Mouse (Mus musculus): Measurements from ENCODE around the gene Tesmin.

The Tesmin gene

DNA sequence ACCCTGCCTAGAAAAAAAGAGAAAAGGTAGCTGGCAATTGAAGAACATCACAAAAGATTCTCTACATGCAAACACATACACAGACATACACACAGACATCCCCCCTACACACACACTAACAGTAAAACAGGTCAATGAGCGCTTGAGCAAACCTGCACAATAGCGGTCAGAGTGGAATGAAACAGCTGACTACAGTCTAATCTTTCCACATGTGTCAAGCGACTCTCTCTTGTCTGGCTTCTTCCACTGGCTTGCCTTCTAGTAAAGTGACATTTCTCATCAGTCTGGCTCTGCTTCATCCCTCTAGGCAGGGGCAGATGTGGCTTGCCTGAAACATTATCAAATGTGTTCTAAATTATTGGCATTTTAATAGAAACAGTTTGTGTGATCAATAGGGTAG, 5.6 kb downstream of the Tesmin start:
- DNase-seq, result no peak

DNA sequence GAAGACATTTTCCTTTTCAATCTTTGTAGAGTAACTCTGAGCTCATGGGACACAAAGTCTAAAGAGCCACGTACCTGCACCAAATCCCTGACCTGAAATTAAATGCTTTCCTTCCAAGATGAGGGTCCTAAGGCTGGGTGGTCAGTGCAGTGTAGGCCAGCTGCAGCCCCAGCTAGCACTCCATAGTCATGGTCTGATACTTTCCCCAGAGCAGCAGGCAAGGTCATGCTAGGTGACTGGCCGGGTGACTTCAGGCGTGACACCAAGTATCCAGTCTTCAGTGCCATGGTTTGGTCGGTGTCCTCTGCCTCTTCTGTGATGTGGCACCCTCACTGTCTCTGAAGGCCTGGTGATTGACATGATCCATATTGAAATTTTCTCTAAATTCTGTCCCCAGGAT, 11.4 kb downstream of the Tesmin start:
- DNase-seq, result no peak

DNA sequence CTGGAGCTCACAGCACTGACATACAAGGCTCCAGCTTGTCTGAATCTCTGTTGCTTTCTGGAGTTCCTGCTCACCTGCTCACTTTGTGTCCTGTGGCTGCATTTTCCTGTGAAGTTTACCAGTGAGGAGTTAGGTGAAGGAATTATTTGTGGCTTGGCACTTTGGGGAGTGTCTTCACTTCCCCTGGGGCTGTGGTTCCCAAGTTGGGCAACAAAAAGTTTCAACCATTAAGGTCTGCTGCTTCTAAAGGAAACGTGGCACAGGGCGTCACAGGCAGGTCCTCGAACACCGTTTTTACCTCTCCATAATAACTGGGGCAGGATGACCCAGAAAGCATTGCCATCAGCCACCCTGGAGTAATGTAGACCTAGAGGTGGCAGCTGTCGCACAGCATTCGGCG, 12.8 kb downstream of the Tesmin start:
- DNase-seq, result no peak

DNA sequence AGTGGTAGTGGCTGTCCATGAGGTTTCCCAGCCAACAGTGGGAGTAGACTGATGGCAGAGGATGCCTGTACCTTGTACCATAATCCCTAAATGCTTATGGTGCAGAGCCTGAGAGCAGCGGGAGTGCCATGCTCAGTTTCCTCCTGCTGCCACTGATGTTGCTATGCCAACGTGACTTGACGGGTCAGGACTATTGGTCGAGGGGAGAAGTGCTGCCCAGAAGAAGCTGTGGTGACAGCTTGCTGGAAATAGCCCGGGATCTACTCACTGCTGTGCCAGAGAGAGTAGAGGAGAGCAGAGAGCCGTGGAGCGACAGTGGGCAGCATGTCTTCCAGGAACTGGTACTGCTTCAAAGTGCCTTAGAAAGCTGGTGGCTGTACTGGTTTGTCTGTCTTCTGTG, 13.3 kb downstream of the Tesmin start:
- DNase-seq, result no peak

DNA sequence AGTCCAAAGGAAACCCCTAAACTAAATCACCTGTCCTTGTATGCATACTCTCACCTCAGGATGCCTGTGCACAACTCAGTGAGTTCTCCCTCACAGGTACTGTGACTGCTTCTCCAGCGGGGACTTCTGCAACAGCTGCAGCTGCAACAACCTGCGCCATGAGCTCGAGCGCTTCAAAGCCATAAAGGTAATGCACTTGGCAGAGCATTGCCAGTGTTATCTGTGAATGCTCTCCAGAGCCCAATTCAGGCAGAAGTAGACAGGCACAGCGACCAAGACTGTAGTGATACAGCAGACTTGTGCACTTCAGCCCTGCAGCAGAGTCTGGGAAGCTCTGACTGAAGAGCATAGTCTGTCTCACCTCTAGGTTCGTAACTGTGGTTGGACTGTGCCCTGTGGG, 13.7 kb downstream of the Tesmin start:
- DNase-seq, result no peak

DNA sequence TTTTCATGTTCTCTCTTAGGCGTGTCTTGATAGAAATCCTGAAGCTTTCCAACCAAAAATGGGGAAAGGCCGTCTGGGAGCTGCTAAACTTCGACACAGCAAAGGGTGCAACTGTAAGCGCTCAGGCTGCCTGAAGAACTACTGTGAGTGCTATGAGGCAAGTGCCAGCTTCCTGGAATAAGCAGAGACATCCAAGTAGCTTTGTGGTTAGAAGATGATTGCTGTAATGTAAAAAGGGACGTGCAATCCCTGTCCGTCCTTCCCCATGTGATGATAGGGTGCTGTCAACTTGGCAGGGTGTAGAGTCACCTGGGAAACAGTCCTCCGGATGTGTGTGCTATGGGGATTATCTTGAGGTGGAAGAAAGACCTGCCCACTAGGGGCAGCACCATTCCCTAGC, 15.4 kb downstream of the Tesmin start:
- DNase-seq, result no peak

DNA sequence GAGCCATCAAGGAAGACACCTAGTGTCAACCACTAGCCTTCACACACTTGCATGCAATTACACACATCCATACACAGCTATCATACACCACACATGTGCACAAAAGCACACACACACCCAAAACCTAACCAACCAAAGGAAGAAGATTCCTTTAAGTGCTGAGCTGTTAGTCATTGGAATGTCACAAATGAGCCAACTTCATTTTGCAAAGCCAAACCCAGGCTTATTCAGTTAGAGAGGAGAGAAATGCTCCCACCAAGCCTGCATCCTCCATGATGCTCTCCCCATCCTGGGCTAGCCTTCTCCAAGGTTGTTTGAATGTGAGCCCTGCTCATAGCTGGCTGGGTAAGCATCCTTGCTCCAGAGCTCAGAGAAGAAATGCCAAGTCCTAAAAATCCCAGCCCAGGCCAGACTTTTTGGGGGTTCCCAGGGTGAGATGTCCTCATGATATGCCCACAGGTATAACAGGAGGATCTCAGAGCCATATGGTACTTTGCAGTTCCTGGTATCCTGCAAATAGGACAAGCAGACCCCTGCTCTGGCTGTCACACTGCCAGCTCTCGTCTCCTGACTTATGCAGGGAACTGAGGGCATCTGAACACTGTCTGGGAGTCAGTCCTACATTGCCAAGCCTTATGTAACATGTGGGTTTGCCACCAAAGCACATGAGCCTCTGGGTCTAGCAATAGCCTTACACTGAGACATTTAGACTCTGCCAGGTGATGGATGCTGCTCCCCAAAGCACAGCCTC, 17.0 kb downstream of the Tesmin start:
- no peak for DNase-seq

DNA sequence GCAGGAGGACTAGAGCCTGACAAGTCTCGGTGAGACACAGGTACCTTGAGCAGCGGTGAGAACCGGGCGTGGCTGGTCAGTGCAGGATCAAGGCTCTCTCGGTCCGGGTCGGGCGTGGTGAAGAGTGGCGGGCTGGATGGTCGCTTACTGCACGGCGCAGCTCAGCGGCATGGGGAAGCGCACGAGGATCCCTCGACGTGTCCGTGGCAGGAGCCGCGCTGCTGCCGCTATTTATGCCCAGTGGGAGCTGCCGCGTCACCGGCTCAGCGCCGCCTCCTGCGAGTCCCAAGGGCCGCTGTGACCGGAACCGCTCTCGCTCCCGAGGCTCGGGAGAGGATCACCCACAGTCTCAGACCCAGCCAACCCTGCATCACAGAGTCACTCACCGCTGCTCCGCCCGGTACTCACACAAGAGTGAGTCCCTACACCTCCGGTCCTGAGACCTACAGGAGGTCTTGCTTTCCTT, 25.6 kb downstream of the Tesmin start, which contains the start of gene Gal:
Gene Gal (minus strand): TSS at position 277 of the 466 bp plus-strand sequence.
- DNase-seq, result no peak

DNA sequence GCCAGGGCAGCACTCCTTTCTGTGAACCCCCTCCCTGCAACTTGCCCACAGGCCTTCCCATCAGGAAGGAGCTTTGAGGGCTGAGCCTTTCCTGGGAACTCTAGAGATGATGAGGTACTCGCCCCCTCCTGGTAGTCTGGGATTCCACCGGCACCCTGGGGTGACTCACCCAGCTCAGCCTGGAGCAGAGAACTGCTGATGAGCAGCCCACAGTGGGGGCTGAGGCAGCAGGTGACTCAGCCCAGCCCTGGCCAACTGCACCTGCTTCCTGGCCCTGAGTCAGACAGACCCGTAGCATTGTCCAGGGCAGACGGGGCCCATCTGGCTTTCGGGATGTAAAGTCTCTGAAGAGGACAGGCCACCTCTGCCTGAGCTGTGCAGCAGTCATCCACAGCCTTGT, 30.6 kb downstream of the Tesmin start:
- DNase-seq, result no peak

DNA sequence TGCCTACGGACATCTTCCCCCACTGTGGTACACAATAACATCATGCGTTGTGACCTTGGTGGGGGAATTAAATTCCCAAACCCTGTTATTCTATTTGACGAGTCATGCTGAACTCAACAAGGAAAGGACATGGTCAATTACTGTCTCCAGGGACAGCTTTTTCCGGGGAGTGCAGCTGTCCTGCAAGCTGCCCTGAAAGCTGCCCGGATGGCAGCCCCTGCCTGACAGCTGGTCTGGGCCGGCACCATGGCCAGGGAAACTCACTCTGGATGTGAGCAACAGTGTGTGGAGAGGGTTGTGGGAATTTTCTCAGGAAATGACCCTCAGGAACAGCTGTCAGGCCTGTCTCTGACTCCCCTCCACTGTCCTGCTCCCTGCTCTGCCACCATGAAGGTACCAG, 33.8 kb downstream of the Tesmin start:
- DNase-seq, result no peak

DNA sequence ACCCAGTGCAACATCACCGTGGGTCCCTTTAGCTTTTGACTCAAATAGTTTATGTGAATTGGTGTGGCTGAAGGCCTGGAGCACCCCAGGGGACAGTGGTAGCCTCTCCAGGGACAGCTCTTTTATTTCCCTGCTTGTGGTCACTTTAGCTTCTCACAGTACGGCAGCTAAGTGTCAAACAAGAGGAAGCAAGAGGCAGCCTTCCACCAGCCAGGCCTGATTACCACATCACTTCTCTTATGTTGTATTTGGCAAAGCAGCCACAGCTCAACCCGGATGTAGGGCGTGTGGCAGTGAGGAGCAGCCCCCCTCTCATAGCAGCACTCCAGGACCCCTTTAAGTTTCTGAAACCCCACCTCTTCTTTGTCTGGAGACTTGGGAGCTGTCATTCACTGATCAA, 34.3 kb downstream of the Tesmin start:
- no peak for DNase-seq

DNA sequence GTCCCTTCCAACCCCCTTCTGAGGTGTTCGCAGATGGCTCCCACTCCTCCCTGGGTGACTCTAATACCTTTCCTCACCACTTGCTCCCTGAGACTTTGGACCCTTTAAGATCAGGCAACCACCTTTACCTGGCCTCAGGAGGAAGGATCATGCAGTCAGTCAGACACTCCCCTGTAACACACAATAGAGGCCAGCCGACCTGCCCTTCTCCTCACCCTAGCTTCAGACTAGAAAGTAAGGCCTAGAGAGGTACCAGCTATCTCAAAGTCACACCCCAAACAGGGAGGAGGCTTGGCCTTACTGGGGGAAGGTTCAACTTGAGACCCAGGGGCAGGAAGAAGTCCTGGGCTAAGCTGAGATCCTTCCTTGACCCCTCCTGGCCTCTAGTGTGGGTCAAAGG, 35.6 kb downstream of the Tesmin start:
- DNase-seq, result no peak

DNA sequence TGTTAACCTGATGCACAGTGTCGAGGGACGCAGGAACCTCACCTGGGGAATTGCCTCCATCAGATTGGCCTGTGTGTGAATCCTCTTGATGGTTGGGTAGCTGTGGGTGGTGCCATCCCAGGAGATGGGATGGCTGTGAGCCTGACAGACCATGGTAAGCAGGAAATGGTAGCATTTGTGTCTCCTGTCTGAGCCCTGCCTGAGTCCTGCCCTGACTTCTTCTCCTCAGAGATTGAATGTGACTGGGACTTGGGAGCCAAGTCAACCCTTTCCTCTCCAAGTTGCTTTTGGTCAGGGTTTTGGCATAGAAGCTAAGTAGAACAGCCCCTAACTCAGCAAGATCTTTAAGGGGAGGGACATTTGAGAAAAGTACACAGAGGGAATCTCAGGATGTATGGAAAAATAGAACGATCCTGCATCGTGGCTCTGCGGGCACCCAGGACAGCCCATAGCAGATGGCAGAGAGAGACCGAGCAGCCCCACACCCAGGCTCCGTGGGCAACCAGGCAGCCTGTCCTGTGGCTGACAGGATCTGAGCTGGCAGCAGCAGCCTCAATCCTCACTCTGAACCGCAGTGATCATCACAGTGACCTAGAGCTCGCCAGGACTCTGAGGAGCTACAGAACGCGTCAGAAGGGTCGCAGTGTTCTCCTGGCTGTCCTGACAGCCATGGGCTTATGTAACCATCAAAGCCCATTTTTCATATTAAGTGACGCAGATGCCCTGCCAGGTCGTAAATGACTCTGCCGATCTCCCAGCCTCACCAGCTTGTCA, 39.6 kb downstream of the Tesmin start:
- DNase-seq, result no peak

DNA sequence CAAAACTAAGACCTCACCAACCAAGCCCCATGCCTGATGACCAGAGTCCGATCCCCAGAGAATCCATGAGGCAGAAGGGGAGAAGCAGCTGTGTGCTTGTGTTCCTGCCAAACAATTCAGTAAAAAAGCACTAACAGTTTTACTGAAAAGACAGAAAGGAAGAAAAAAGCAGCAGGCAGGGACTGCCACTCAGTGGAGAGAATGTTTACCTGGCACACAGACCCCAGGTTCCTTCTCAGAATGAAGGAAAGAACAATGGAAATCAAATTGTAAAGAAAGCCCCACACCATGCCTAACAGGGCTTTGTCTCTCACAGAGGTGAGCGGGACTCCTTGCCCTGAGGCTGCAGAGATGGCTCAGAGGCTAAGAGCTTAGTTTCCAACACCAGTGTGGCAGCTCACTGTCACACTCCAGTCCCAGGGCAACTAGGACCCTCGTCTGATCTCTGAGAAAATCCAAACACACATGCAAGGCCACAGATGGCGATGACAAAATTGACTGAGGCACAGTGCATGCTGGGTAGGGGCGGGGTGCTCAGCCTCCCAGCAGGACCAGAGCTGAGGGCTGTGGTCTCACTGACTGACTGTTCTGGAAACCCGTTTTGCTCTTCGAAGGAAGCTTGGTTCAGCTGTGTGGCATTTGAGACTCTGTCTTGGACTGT, 40.6 kb downstream of the Tesmin start:
- DNase-seq, result no peak

DNA sequence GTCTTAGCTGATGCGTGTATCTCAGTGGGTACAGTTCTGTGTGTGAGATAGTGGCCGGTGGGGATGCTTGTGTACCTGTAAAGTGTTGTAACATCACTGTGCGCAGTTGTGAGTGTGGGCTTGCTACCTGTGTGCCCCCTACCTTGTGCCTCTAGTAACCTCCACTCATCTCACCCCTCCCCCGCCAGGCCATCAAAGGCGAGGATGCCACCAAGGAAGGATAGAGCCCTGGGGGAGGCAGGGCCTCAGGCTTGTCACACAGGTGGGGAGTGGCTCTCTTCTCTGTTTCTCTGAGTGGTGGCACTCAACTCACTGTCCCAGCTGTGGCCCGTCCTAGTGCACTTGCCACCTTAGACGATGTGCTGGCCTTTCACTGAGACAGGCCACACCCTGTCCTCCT, 42.4 kb downstream of the Tesmin start:
- no peak for DNase-seq

DNA sequence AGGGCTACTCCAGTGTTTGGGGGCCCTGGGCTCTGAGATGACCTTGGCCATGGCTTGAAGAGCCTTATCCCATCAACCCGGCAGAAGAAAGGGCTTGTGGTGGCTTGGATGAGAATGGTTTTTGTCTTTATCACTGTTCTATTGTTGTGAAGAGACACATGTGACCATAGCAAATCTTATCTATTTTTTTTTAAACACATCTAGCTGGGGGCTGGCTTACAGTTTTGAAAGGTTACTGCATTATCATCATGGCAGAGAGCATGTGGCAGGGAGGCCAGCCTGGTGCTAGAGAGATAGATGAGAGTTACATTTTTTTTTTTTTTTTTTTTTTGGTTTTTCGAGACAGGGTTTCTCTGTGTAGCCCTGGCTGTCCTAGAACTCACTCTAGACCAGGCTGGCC, 43.3 kb downstream of the Tesmin start:
- DNase-seq, result no peak

DNA sequence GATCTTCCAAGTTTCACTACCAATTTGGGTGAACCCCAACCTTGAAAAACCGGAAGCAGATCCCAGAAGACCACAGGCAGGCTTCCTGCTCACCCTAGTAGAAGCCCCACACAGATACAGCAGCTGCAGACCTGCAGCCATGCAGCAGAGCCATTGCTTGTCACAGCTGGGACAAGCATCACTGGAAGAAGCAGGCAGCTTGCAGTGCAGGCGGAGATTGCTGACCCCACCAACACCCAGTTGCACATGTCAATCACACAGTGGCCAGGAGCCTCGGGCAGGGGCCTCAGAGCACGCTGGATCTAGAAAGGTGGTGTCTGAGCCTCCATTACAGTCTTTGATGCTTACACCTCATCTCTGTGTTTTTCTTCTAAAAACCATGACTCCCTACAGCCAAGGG, 45.5 kb downstream of the Tesmin start:
- DNase-seq, result no peak

DNA sequence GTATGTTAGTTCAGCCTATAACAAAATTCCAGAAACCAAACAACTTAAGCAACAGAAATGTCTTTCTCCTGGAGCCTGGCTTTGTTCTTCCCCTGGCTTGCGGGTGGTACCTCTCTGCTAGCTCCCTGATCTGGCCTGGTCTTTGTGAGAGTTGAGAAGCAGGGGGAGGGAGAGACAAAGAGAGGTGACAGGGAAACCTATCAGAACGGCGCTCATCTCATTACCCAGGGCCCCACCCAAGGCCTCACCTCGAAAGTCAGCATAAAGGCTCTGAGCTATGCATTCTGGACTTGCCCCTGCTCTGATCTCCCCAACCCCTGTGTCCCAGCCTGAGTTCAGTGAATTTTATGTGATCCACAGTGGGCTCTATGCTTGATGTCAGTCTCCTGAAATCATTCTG, 46.0 kb downstream of the Tesmin start:
- no peak for DNase-seq

DNA sequence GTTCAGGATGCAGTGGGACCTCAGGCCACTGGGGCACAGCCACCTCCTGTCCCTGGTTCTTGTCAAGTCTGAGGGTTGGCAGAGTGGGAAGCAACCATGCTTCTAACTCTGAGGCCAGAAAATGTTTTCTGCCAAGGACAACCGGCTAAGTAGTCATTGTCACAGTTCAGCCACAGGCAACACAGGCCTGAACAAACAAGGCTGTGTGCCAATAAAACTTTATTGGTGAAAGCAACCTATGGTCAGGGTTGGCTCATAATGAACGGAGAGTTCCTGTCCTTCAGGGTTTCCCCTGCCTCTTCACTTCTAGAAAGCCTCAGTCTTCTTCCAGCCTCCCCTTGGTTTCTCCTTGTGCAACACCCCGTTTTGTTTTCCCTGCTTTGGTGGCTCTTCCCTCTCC, 47.2 kb downstream of the Tesmin start:
- no peak for DNase-seq

DNA sequence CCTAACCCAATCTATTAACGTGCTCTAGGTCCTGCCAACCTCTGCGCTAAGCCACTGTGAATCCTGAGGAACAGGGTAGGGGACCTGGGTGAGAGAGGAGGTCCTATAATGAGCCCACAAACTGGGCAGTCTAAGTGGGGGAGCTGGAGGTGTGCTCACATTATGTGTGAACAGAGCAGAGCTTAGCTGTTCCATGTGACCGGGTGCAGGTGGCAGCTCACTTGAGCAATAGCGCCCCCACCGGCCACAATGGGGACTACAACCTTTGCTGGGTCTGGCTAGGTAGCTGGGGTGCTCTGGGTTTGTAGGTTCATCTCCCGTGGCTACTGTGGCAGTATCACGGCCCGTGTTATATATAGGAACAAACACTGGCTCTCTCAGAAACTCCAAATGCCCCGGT, 48.2 kb downstream of the Tesmin start:
- DNase-seq, result peak; percentile 54

DNA sequence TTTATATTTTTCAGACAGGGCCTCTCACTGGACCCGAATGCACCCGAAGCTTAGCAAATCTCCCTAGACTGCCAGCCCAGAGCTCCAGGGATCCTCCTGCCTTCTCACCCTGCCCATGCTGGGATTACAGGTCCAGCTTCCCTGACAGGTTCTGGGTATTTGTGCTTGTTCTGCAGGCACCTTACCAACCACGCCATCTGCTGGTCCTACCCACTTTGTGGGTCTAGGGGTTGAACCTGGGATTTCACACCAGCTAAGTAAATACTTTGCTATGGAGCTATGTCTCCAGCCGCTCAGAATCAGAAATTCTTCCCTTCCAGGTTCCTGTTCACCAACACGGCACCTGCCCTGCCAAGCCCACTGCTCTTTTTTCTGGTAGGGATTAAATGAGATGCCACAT, 49.3 kb downstream of the Tesmin start:
- no peak for DNase-seq

DNA sequence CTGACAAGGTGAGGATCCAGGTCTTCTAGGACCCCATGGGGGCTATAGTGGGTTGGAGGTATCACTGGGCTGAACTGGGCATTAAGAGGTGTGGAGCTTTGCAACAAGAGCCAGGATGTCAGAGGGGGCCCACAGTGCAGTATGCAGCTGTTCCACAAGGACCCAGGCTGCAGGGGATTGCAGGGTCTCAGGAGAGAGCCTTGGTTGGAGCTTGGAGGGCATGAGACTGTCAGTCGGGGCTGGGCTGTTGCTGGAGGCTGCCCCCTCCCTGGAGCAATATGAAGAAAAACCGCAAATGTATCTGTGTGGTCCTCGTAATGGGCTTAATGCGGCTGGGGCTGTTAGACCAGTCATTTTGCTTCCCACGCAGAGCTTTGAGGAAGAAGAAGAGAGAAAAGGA, 52.0 kb downstream of the Tesmin start:
- DNase-seq, result no peak

DNA sequence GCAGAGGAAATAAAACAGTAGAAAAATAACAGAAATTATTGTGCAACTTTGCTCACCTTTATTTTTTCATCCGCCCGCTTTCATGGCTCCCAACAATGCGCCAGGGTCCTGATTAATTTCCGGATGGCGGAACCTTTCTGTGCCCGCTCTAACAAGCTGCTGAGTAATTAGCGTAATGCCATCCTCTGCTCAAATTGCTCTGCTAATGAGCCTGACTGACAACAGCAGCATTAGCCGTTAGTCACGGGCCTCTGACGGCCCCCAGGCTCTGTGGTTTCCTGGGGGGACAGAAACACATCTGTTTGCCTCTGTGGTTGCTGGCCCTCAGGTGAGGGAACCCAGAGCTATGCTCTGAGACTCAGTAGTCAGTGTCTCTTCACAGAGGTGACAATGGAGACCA, 52.4 kb downstream of the Tesmin start:
- DNase-seq, result no peak

DNA sequence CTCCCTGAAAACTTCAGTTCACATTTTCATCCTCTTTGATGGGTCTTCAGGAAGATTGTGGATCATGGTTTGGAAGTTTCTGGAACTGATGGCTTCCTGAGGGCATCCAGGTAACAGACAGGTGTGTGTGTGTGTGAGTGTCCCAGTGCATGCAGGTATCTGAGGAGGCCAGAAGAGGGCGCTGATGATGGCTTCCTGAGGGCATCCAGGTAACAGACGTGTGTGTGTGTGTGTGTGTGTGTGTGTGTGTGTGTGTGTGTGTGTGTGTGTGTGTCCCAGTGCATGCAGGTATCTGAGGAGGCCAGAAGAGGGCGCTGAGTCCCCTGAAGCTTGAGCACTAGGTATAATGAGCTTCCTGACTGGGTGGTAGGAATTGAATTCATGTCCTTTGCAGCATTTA, 58.7 kb downstream of the Tesmin start:
- no peak for DNase-seq

Measured in liver (tissue).